Mouse (Mus musculus) embryonic fibroblast, embryonic 13.5 days (primary cell): Measurements from ENCODE around the gene Myo9b. TPM values are rescaled to one million over a fixed set of nuclear protein-coding genes. Genes with fewer than 3 reads are reported as not detected.

Experiments used
- H3K27ac ChIP-seq: 2 replicates; pipeline ENCODE4 v1.5.1; 2012; ENCODE audit warnings: low read length, control low read depth, inconsistent platforms; ENCODE audit not compliant: insufficient read depth
- H3K4me1 ChIP-seq: 2 replicates; pipeline ENCODE4 v1.6.1; 2011; ENCODE audit warnings: low read length; ENCODE audit not compliant: control insufficient read depth, insufficient read depth
- H3K4me3 ChIP-seq: 2 replicates; pipeline ENCODE4 v1.5.1; 2011; ENCODE audit warnings: mild to moderate bottlenecking, control low read depth, low read length; ENCODE audit not compliant: insufficient read depth
- CTCF ChIP-seq: IDR thresholded peaks from 2 replicates; pipeline ENCODE4 v1.5.1; 2011; ENCODE audit warnings: mild to moderate bottlenecking, control low read depth, low read length, moderate library complexity, borderline replicate concordance; ENCODE audit not compliant: insufficient read depth
- POLR2A ChIP-seq: IDR thresholded peaks from 2 replicates; pipeline ENCODE4 v1.6.1; 2011; ENCODE audit warnings: low read depth, mild to moderate bottlenecking, control low read depth, low read length, moderate library complexity
- polyA plus RNA-seq: library from polyadenylated mRNA; stranded (reverse); fragments of >200 nt; gene quantifications from 2 replicates; pipeline ENCODE4 v1.2.4, GENCODE M21; 2011; ENCODE audit warnings: low read depth; ENCODE audit not compliant: missing spikeins, insufficient read length

Myo9b gene
- polyA plus RNA-seq, 1 experiment, result 67.5 TPM

DNA sequence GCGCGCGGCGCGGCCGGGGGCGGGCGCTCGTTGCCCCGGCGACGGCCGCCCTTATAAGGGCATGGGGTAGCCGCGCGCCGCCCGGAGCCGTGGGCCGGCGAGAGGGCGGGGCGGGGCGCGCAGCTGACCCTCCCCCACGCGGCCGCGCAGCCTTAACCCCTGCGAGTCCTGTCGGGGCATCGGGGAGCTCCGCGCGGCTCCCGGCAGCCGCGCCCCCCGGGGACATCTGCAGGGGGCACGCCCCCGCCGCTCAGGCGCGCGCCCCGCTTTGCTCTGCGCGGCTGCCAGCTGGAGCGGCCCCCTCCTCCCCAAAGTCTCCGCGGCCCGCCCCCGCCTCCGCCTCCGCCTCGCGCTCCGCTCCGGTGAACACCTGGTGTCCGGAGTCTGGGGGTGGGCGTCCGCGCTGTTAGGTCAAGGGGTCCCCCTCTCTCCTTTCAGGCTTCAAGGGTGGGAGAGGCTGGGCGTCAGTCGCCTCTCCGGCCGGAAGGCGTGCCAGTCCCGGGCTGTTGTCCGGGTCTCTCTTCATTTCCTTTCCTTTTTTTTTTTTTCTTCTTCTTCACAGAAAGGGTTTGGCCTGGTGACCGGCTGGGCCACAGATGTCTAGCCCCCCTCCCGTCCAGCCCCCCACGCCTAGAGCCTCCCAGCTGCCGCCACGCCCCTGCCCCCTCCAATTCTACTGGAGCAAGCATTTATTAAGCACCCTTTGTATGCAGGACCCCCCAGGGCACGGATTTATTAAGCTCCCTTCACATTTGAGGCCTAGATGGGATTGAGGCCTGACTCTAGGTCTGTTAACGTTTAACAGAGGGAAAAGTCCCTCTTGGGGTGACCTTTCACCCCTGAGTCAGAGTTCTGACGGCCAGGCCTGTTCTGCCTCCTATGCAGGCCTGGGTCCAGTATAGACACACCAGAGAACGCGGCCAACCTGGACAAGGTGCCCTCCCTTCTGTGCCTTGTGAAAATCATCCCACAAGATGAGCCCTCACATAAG, 109.8 kb downstream of the Myo9b start:
- H3K27ac ChIP-seq, result peak overlapping the region; percentile 80
- TF ChIP-seq CTCF (no peak), POLR2A (no peak)
- peaks cover 5% of the 10 kb centered on the region for H3K4me1 ChIP-seq
- peak overlapping the region; percentile 40 for H3K4me3 ChIP-seq

DNA sequence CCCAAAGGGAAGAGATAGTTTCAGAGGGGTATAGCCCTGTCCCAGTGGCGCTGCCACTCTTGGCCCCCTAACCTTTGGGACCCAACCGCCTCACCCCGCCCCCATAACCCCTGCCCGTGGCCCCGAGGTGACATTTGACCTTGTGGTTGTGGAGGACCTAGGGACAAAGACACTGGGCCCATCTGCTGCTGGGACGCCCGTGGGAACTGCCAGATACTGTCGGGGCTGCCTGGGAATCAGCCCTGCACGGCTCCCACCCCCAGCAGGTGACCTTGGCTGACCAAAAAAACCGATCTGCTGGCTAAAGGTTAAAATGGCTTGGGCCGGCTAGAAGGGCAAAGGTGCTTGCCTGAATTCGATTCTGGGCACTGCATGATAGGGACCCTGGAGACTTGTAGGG, 110.9 kb downstream of the Myo9b start:
- no peak overlapping the region for H3K27ac ChIP-seq
- H3K4me3 ChIP-seq, result no peak overlapping the region
- H3K4me1 ChIP-seq, result peaks cover 5% of the 10 kb centered on the region
- TF ChIP-seq CTCF, result no peak
- TF ChIP-seq POLR2A, result no peak

DNA sequence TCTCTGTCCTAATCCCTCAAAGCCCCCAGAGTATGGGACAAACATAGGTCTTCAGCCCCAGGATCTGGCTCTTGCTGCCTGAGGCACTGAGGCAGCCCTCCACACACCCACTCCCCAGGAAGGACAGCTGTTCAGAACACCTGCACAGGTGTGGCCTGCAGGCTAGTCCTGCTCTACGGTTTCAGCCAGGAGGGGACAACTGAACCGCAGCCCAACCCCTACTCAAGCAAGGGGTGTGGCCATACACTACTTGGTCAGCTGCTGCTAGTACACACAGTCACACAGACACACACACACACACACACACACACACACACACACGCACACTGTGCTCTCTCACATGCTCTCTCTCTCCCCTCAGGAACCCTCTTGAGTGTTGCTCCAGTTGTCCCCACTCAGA, 111.3 kb downstream of the Myo9b start:
- TF ChIP-seq POLR2A, result no peak
- no peak for TF ChIP-seq CTCF

DNA sequence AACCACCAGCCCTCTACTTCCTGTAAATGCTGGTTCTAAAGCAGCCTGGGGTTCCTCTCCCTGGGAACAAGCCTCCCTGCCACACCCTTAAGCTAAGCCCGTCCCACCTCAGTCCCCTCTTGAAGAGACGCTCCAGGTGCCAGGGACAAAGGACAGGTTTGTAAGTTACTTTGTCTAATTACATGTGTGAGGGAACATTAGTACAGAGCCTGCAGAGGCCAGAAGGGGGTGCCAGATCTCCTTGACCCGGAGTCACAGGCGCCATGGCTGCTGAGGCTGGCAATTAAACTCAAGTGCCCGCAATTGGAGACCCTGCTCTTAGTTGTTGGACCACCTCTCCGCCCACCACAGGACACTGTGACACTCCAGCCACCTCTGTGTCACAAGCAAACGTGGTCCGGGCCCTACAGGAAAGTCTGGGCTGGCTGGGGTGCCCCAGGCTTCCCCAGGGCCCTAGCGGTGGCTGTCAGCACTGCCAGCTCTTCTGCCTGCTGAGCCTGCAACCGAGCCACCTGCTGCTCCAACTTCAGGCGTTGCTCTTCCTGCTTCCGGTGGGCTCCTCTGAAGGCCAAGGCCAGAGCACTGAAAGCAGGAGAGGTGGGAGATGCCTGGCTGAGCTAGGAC, 112.8 kb downstream of the Myo9b start:
- Histone ChIP-seq H3K4me1 (peaks cover 5% of the 10 kb centered on the region), H3K27ac (no peak overlapping the region), H3K4me3 (no peak overlapping the region)
- no peak for TF ChIP-seq POLR2A
- TF ChIP-seq CTCF, result no peak

More for the DNA sequence above, 111.3 kb downstream of the Myo9b start:
- Histone ChIP-seq H3K4me3 (no peak overlapping the region), H3K4me1 (peaks cover 5% of the 10 kb centered on the region), H3K27ac (no peak overlapping the region)

DNA sequence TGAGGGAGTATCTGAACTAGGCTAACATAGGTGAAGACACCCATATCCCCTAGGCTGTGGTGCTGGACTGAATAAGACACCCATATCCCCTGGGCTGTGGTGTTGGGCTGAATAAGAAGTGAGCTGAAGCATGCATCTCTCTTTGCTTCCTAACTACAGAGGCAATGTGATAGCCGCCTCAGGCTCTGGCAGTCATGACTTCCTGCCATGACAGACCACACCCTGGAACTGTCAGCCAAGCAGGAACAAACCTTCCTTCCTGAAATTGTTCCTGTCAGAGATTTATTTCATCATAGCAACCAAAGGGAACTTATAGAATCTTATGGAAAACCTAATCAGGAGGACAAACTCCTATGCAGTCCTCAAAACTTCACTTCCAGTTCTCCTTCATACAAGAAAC, 115.8 kb downstream of the Myo9b start:
- H3K27ac ChIP-seq, result no peak overlapping the region
- TF ChIP-seq POLR2A (no peak), CTCF (no peak)
- H3K4me3 ChIP-seq, result no peak overlapping the region
- no peaks in the 10 kb centered on the region for H3K4me1 ChIP-seq

DNA sequence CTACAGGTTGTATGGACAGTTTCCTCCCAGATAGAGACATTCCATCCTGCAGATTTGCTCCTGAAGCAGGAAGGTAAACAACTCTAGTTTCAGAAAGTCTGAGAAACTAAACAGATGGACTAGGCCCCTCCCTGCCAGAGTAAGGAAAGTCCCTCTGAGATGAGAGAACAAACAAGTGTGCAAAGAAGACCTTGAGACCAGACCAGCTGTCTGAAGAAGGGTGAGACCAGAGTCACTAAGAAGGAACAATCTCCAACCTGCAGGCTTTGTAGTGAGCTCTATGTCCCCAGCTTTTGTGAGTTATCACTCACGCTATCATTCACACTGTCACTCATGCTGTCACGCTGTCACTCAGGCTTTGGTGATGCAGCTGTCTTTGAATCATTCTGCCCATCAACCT, 119.2 kb downstream of the Myo9b start:
- Histone ChIP-seq H3K27ac (no peak overlapping the region), H3K4me3 (no peak overlapping the region), H3K4me1 (no peaks in the 10 kb centered on the region)
- TF ChIP-seq POLR2A, result no peak
- no peak for TF ChIP-seq CTCF

DNA sequence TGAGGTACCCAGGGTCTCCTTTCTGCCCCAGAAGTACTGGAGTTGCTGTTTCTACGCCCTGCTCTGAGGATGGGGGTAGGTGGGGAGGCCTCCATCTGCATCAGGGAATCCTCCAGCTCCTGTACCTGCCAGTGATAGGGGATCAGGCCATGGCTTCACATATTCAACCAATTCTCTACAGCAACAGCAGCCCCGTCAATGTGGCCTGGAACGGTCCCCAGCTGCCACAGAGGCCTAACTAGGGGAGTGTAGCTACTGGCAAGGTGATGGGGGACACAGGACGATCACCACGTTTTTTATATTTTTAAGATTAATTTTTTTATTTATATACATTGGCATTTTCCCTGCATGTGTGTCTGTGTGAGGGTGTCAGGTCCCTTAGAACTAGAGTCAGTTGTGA, 119.9 kb downstream of the Myo9b start:
- TF ChIP-seq CTCF (no peak), POLR2A (no peak)
- H3K4me3 ChIP-seq, result no peak overlapping the region
- no peak overlapping the region for H3K27ac ChIP-seq
- peaks cover under 1% of the 10 kb centered on the region; the same call in 1 of the 2 replicates for H3K4me1 ChIP-seq

DNA sequence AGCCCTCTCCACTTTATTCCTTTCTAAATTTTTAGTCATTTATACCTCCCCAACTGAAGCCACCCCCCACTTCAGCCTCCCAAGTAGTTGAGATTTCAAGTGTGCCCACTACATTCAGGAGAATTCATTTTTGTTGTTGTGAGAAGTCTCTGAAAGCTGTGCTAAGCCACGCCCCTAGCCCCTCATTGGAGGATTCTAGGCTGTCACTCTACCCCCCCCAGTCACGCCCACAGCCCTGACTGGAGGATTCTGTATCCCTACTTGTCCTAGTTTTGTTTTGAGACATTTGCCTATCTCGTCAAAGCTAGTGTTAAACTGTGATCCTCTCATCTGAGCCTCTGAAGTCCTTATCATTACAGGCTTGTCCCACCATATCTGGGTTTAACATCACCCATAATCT, 120.4 kb downstream of the Myo9b start:
- Histone ChIP-seq H3K4me1 (peaks cover 4% of the 10 kb centered on the region; the same call in 1 of the 2 replicates), H3K4me3 (no peak overlapping the region)
- TF ChIP-seq POLR2A (no peak), CTCF (no peak)

DNA sequence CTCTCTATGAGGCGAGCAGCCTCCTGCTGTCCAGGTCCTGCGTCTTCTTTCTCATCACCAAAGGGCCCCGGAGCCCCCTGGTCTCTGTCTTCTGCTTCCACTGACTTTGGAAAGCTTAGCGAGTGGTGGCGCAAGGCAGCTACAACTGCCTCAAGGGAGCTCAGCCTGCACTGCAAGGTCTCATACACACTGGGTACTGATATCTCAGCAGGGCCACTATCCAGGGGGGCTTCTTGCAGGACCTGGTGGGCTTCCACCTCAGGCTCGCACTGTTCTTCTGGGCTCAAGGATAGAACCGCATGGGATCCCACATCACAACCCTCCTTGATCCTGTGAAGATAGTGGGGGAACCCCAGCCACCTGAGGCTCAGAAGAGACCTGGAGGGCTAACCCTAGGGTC, 122.0 kb downstream of the Myo9b start:
- no peak for TF ChIP-seq CTCF
- no peak for TF ChIP-seq POLR2A
- Histone ChIP-seq H3K4me1 (peaks cover 4% of the 10 kb centered on the region; the same call in 1 of the 2 replicates), H3K27ac (no peak overlapping the region), H3K4me3 (no peak overlapping the region)

More for the DNA sequence above, 120.4 kb downstream of the Myo9b start:
- no peak overlapping the region for H3K27ac ChIP-seq

DNA sequence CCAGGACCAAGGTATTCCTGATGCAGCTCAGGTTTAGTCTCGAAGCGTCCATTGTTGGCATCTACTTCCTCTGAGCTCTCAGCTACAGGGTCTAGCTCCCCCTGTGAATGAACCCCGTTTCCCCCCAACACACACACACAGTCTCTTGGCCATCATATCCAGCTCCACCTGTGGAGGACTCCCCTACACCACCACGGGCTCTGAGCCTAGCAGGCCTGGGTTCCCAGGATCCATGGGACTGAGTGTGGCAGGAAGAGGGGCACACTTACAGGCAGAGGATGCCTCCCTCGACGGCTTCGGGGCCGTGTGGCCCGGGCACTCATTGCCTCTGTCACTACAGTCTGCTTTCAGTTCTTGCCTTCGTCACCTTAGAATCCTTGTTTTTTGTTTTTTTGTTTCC, 122.6 kb downstream of the Myo9b start:
- Histone ChIP-seq H3K4me3 (no peak overlapping the region), H3K27ac (no peak overlapping the region), H3K4me1 (peaks cover 4% of the 10 kb centered on the region; the same call in 1 of the 2 replicates)
- no peak for TF ChIP-seq POLR2A
- no peak for TF ChIP-seq CTCF
